9 mouse cellular contexts compared by ENCODE assay signal in the genomic region with DNA sequence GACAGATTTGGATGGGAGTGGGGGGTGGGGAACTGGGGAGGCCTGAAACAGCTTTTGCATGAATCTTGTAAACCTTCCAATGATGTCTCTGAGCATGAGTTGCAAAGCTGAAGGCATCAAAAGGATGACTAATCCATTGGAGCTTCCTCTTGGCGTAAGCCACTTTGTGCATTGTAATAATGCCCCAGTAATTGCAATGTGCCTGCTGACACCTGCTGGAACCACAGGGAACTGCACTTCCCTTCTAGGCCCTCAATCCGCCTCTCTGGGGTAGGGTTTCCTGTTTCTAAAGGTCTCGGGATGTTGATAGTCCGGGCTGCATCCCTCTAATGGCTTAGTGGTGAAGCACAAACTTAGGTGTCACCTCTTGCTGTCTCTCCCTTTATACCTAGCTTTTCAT. TPM values are rescaled to one million over a fixed set of nuclear protein-coding genes. Genes with fewer than 3 reads are reported as not detected.
DNase-seq lines count a peak whose midpoint lies in the region; ATAC-seq and TF ChIP-seq lines count a peak whose summit lies in the region.
"Had no signal": no experiment of that assay in that cellular context is flagged by ENCODE, and none has a peak within 500 bp of the region (broad histone marks: within the 10 kb centered on the region; RNA-seq: fewer than 3 reads in every experiment).

No protein-coding gene starts in this region.

- no peak overlapping the region for H3K9ac ChIP-seq in heart, postnatal 0 days (replicated peaks; ENCODE audit: low read depth, low read length)
- H3K9ac ChIP-seq in heart, embryonic 12.5 days, result no peak overlapping the region
- no peak overlapping the region for H3K9ac ChIP-seq in CH12.LX (ENCODE audit: insufficient read depth, low read depth)
- no peak overlapping the region for H3K9ac ChIP-seq in hindbrain, embryonic 14.5 days
- H3K9ac ChIP-seq in intestine, embryonic 15.5 days, result no peak overlapping the region
- H3K9ac ChIP-seq: neural tube, embryonic 13.5 days had no signal

- no peaks in the 10 kb centered on the region for H3K79me2 ChIP-seq in CH12.LX (replicated peaks; ENCODE audit: control insufficient read depth, extremely low read depth, insufficient read depth, poor library complexity, severe bottlenecking)

- TF ChIP-seq CTCF in heart, postnatal 0 days (IDR thresholded peaks at IDR 0.05; ENCODE audit: low read depth), result peak; percentile 43
- TF ChIP-seq CTCF in CH12.LX (conservative IDR thresholded peaks at IDR 0.05 in 1 of 2, IDR thresholded peaks at IDR 0.05 in 1 of 2; ENCODE audit: low read depth in 2 of 2, low read length in 2 of 2), result peak; percentile 88 to 97
- peak; percentile 44 for TF ChIP-seq CTCF in cortical plate, adult 2 months (IDR thresholded peaks at IDR 0.05; ENCODE audit: extremely low read depth, insufficient read depth, low read length)

- no peak overlapping the region for H3K27ac ChIP-seq in heart, postnatal 0 days (ENCODE audit: low read depth)
- H3K27ac ChIP-seq in heart, embryonic 12.5 days (ENCODE audit: poor library complexity, severe bottlenecking), result no peak overlapping the region
- H3K27ac ChIP-seq in CH12.LX (ENCODE audit: insufficient read depth, low read depth), result no peak overlapping the region
- no peak overlapping the region for H3K27ac ChIP-seq in cortical plate, adult 2 months (ENCODE audit: insufficient read depth, low read length)
- no peak overlapping the region for H3K27ac ChIP-seq in hindbrain, embryonic 14.5 days
- H3K27ac ChIP-seq in intestine, embryonic 15.5 days, result no peak overlapping the region
- H3K27ac ChIP-seq: neural tube, embryonic 13.5 days had no signal

- no peak for TF ChIP-seq EP300 in heart, postnatal 0 days (IDR thresholded peaks at IDR 0.05; ENCODE audit: low read depth)
- TF ChIP-seq EP300 in CH12.LX (IDR thresholded peaks at IDR 0.05; ENCODE audit: low read length), result no peak

- no peaks in the 10 kb centered on the region for H3K27me3 ChIP-seq in heart, postnatal 0 days (ENCODE audit: control insufficient read depth, insufficient read depth, low read length)
- H3K27me3 ChIP-seq in heart, embryonic 12.5 days (replicated peaks), result no peaks in the 10 kb centered on the region
- H3K27me3 ChIP-seq in CH12.LX (replicated peaks), result peaks cover 3% of the 10 kb centered on the region
- H3K27me3 ChIP-seq in hindbrain, embryonic 14.5 days (ENCODE audit: control insufficient read depth, insufficient read depth, low read length), result no peaks in the 10 kb centered on the region
- H3K27me3 ChIP-seq in intestine, embryonic 15.5 days (replicated peaks), result no peaks in the 10 kb centered on the region

- DNase-seq in heart, postnatal 0 days (ENCODE audit: low spot score), result no peak
- peak; percentile 61 for DNase-seq in CH12.LX (ENCODE audit: extremely low read depth)
- peak; percentile 72 for DNase-seq in naive thymus-derived CD4-positive, alpha-beta T cell, adult 2 months (ENCODE audit: low read depth)
- DNase-seq in hindbrain, embryonic 14.5 days (ENCODE audit: low spot score), result no peak
- DNase-seq in layer of hippocampus, adult 18-20 months (ENCODE audit: low spot score in 2 of 2), result no peak

- WGBS in heart, postnatal 0 days, result 82% methylated on average over 4 of the region's 4 CpGs
- 80% methylated on average over 4 of the region's 4 CpGs for WGBS in heart, embryonic 12.5 days
- WGBS in hindbrain, embryonic 14.5 days, result 85% methylated on average over 4 of the region's 4 CpGs
- 83% methylated on average over 4 of the region's 4 CpGs for WGBS in intestine, embryonic 15.5 days

- H3K4me1 ChIP-seq in heart, postnatal 0 days (ENCODE audit: control insufficient read depth, insufficient read depth), result no peaks in the 10 kb centered on the region
- no peaks in the 10 kb centered on the region for H3K4me1 ChIP-seq in heart, embryonic 12.5 days (replicated peaks)
- no peaks in the 10 kb centered on the region for H3K4me1 ChIP-seq in CH12.LX (ENCODE audit: control insufficient read depth in 1 of 2, insufficient read depth in 2 of 2)
- H3K4me1 ChIP-seq in cortical plate, adult 2 months (ENCODE audit: control insufficient read depth, insufficient read depth, low read length), result no peaks in the 10 kb centered on the region
- no peaks in the 10 kb centered on the region for H3K4me1 ChIP-seq in hindbrain, embryonic 14.5 days (replicated peaks; ENCODE audit: control insufficient read depth, insufficient read depth, low read length)
- no peaks in the 10 kb centered on the region for H3K4me1 ChIP-seq in intestine, embryonic 15.5 days (replicated peaks)
- H3K4me1 ChIP-seq: neural tube, embryonic 13.5 days had no signal

- H3K4me3 ChIP-seq in heart, postnatal 0 days (ENCODE audit: low read depth, low read length), result no peak overlapping the region
- H3K4me3 ChIP-seq in heart, embryonic 12.5 days, result no peak overlapping the region
- no peak overlapping the region for H3K4me3 ChIP-seq in CH12.LX (replicated peaks in 1 of 3; ENCODE audit: low read depth in 2 of 3, low read length in 2 of 3, poor library complexity in 1 of 3)
- no peak overlapping the region for H3K4me3 ChIP-seq in cortical plate, adult 2 months (ENCODE audit: insufficient read depth, low read length)
- H3K4me3 ChIP-seq in hindbrain, embryonic 14.5 days (replicated peaks; ENCODE audit: low read length), result no peak overlapping the region
- H3K4me3 ChIP-seq in intestine, embryonic 15.5 days (replicated peaks), result no peak overlapping the region
- H3K4me3 ChIP-seq: neural tube, embryonic 13.5 days had no signal

- TF ChIP-seq RAD21 in CH12.LX (IDR thresholded peaks at IDR 0.05; ENCODE audit: low read depth, low read length), result peak; percentile 75

- H3K4me2 ChIP-seq in heart, postnatal 0 days (ENCODE audit: low read depth, low read length), result no peak overlapping the region
- H3K4me2 ChIP-seq in heart, embryonic 12.5 days, result no peak overlapping the region
- no peak overlapping the region for H3K4me2 ChIP-seq in CH12.LX (ENCODE audit: insufficient read depth, low read depth, poor library complexity, severe bottlenecking)
- no peak overlapping the region for H3K4me2 ChIP-seq in hindbrain, embryonic 14.5 days (replicated peaks)
- H3K4me2 ChIP-seq in intestine, embryonic 15.5 days (replicated peaks), result no peak overlapping the region
- H3K4me2 ChIP-seq: neural tube, embryonic 13.5 days had no signal

- no peaks in the 10 kb centered on the region for H3K36me3 ChIP-seq in heart, postnatal 0 days (replicated peaks; ENCODE audit: control insufficient read depth, insufficient read depth, low read length)
- no peaks in the 10 kb centered on the region for H3K36me3 ChIP-seq in heart, embryonic 12.5 days
- no peaks in the 10 kb centered on the region for H3K36me3 ChIP-seq in CH12.LX (replicated peaks in 1 of 2; ENCODE audit: control insufficient read depth in 1 of 2, insufficient read depth in 1 of 2, low read length in 1 of 2)
- H3K36me3 ChIP-seq in hindbrain, embryonic 14.5 days (replicated peaks; ENCODE audit: control insufficient read depth, insufficient read depth), result no peaks in the 10 kb centered on the region
- H3K36me3 ChIP-seq in intestine, embryonic 15.5 days, result no peaks in the 10 kb centered on the region
- H3K36me3 ChIP-seq: neural tube, embryonic 13.5 days had no signal

- no peaks in the 10 kb centered on the region for H3K9me3 ChIP-seq in heart, postnatal 0 days (replicated peaks; ENCODE audit: control insufficient read depth, low read length)
- H3K9me3 ChIP-seq in heart, embryonic 12.5 days (replicated peaks), result no peaks in the 10 kb centered on the region
- H3K9me3 ChIP-seq in CH12.LX (replicated peaks; ENCODE audit: low read length), result no peaks in the 10 kb centered on the region
- no peaks in the 10 kb centered on the region for H3K9me3 ChIP-seq in hindbrain, embryonic 14.5 days (ENCODE audit: control insufficient read depth, low read length)
- no peaks in the 10 kb centered on the region for H3K9me3 ChIP-seq in intestine, embryonic 15.5 days
- H3K9me3 ChIP-seq: neural tube, embryonic 13.5 days had no signal

- dilution Hi-C loops in CH12.LX (cut with MboI; ENCODE audit: extremely low pct_ligation_motif_present, extremely low pct_unique_long_range_greater_than_20kb, low sequenced_read_pairs), result no loop called here

- TF ChIP-seq POLR2A in CH12.LX (IDR thresholded peaks at IDR 0.05; ENCODE audit: low read depth, low read length), result no peak
- no peak for TF ChIP-seq POLR2A in cortical plate, adult 2 months (IDR thresholded peaks at IDR 0.05; ENCODE audit: extremely low read depth, insufficient read depth, low read length)

- no peak for ATAC-seq in heart, postnatal 0 days (ENCODE audit: insufficient read depth, low read depth)
- no peak for ATAC-seq in heart, embryonic 12.5 days (ENCODE audit: insufficient number of reproducible peaks, low FRiP score)
- ATAC-seq in hindbrain, embryonic 14.5 days (ENCODE audit: low FRiP score), result no peak
- no peak for ATAC-seq in intestine, embryonic 15.5 days

- in situ Hi-C loops in CH12.LX (cut with MboI; ENCODE audit: low pct_ligation_motif_present, low pct_unique_long_range_greater_than_20kb, low sequenced_read_pairs), result no loop called here

TF ChIP-seq in CH12.LX, 34 proteins besides CTCF, POLR2A, EP300 and RAD21:
- TF ChIP-seq USF2 (conservative IDR thresholded peaks at IDR 0.05; ENCODE audit: low read depth, low read length) (no peak), POLR2AphosphoS2 (IDR thresholded peaks at IDR 0.05; ENCODE audit: low read depth, low read length) (no peak), SMC3 (IDR thresholded peaks at IDR 0.05; ENCODE audit: low read depth, low read length) (peak; percentile 78), JUND (conservative IDR thresholded peaks at IDR 0.05; ENCODE audit: low read depth, low read length) (no peak), HCFC1 (IDR thresholded peaks at IDR 0.05; ENCODE audit: low read depth, low read length) (peak; percentile 45; the same call in 1 of the 2 replicates)
TF ChIP-seq in CH12.LX: peak in this region for 2.

RNA-seq across cellular contexts. Expression of gene Ssx2ip, which starts 52.3 kb away (rescaled TPM):
- 6.4 and 13.8 TPM in 2 replicates for total RNA-seq in heart, postnatal 0 days (2014; rRNA removed; ENCODE audit: low replicate concordance)
- polyA plus RNA-seq in heart, postnatal 0 days (2015; fragmentation: Nextera tagmentation; extraction: Ambion mirVana), result 7.3 and 7.6 TPM in 2 replicates
- 24.4 and 26.0 TPM in 2 replicates for polyA plus RNA-seq in heart, embryonic 12.5 days (2016; fragmentation: Nextera tagmentation; extraction: Ambion mirVana)
- 29.2 and 32.6 TPM in 2 replicates for total RNA-seq in CH12.LX (2012; rRNA removed)
- 31.9 and 39.9 TPM in 2 replicates for total RNA-seq in CH12.LX (2014; rRNA removed)
- polyA plus RNA-seq in CH12.LX (2012; ENCODE audit: insufficient read length, low read depth), result 28.0 and 31.3 TPM in 2 replicates
- polyA plus RNA-seq in cortical plate, adult 2 months (2012; rRNA removed), result 40.7 and 41.8 TPM in 2 replicates
- 16.8 and 20.5 TPM in 2 replicates for polyA plus RNA-seq in hindbrain, embryonic 14.5 days (2014; fragmentation: Nextera tagmentation; extraction: Ambion mirVana)
- polyA plus RNA-seq in intestine, embryonic 15.5 days (2015; fragmentation: Nextera tagmentation; extraction: Ambion mirVana), result 38.6 and 41.5 TPM in 2 replicates
- total RNA-seq in layer of hippocampus, adult 18-20 months (2021), result 100 to 1,000 TPM in 1 of 2 experiments, 10 to 100 TPM in 1; 97.4 to 105 TPM

Comparison
In these comparisons a context has a peak if more than half of its experiments do, and no peak if none do; other contexts are left out.
1. DNase-seq: peak in CH12.LX (single experiment) and naive thymus-derived CD4-positive, alpha-beta T cell, adult 2 months (single experiment); none in heart, postnatal 0 days (single experiment), hindbrain, embryonic 14.5 days (single experiment) and layer of hippocampus, adult 18-20 months (0 of 2).
2. Peak in every context shown above with its lines, with median percentiles within 50 percentile points of each other: CTCF ChIP-seq.